ENCODE assay signal across 19 mouse cellular contexts in the genomic region with DNA sequence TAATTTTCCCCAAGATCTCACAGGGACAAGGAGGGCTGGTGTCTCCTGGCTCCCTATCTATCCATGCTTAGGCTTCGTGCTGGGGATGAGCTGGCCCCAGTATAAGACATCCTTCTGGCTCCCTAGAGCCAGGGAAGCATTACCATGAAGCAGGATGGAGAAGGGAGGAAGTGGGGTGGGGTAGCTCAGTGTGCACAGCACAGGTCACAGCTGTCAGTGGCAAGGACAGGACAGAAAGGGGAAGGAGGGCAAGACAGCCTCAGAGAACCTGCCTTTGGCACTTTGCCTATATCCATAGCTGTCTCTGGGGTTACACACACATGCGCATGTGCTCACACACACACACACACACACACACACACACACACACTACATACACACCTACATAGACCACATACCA. TPM values are rescaled to one million over a fixed set of nuclear protein-coding genes. Genes with fewer than 3 reads are reported as not detected.
DNase-seq lines count a peak whose midpoint lies in the region; ATAC-seq and TF ChIP-seq lines count a peak whose summit lies in the region.
"Had no signal": no experiment of that assay in that cellular context is flagged by ENCODE, and none has a peak within 500 bp of the region (broad histone marks: within the 10 kb centered on the region; RNA-seq: fewer than 3 reads in every experiment).

No protein-coding gene starts in this region.

- TF ChIP-seq EP300 in liver, postnatal 0 days (IDR thresholded peaks at IDR 0.05; ENCODE audit: low read depth): no peak

- no peak for TF ChIP-seq CTCF in liver, postnatal 0 days (IDR thresholded peaks at IDR 0.05; ENCODE audit: low read depth)

- no peaks in the 10 kb centered on the region for H3K27me3 ChIP-seq in liver, postnatal 0 days (ENCODE audit: insufficient read depth, low read length)
- H3K27me3 ChIP-seq in liver, embryonic 11.5 days (replicated peaks; ENCODE audit: control insufficient read depth, insufficient read depth, low read length): no peaks in the 10 kb centered on the region
- H3K27me3 ChIP-seq: liver, embryonic 13.5 days; midbrain, embryonic 13.5 days; stomach, embryonic 15.5 days had no signal

- no peaks in the 10 kb centered on the region for H3K36me3 ChIP-seq in liver, postnatal 0 days (replicated peaks; ENCODE audit: insufficient read depth, low read length)
- H3K36me3 ChIP-seq in liver, embryonic 11.5 days (ENCODE audit: control insufficient read depth, insufficient read depth, low read length): no peaks in the 10 kb centered on the region
- H3K36me3 ChIP-seq: liver, embryonic 13.5 days; midbrain, embryonic 13.5 days; stomach, embryonic 15.5 days had no signal

- 50% methylated on average over 2 of the region's 2 CpGs for WGBS in liver, postnatal 0 days (ENCODE audit: insufficient replicate concordance)
- WGBS in liver, embryonic 11.5 days: 73% methylated on average over 2 of the region's 2 CpGs

- no peak overlapping the region for H3K9ac ChIP-seq in liver, postnatal 0 days (replicated peaks)
- H3K9ac ChIP-seq in liver, embryonic 11.5 days (ENCODE audit: low read depth, low read length): no peak overlapping the region
- H3K9ac ChIP-seq: liver, embryonic 13.5 days; midbrain, embryonic 13.5 days; stomach, embryonic 15.5 days had no signal

- no peak overlapping the region for H3K4me3 ChIP-seq in liver, postnatal 0 days (ENCODE audit: low read depth, low read length)
- no peak overlapping the region for H3K4me3 ChIP-seq in liver, embryonic 11.5 days (ENCODE audit: low read depth, low read length)
- H3K4me3 ChIP-seq: erythroblast, embryonic 14.5 days; liver, embryonic 13.5 days; midbrain, embryonic 13.5 days; stomach, embryonic 15.5 days had no signal

- no peak overlapping the region for H3K4me2 ChIP-seq in liver, postnatal 0 days (ENCODE audit: low read depth, low read length)
- H3K4me2 ChIP-seq in liver, embryonic 11.5 days: no peak overlapping the region
- H3K4me2 ChIP-seq: liver, embryonic 13.5 days; midbrain, embryonic 13.5 days; stomach, embryonic 15.5 days had no signal

- H3K27ac ChIP-seq in liver, postnatal 0 days (ENCODE audit: low read depth): no peak overlapping the region; the same call in 1 of the 2 replicates
- H3K27ac ChIP-seq in liver, embryonic 11.5 days (ENCODE audit: low read depth, low read length): no peak overlapping the region
- H3K27ac ChIP-seq: kidney, postnatal 0 days; liver, embryonic 13.5 days; midbrain, embryonic 13.5 days; stomach, embryonic 15.5 days had no signal

- H3K4me1 ChIP-seq in liver, postnatal 0 days (ENCODE audit: insufficient read depth): peaks cover 17% of the 10 kb centered on the region
- 0 out of 2 replicates have a peak, but pooled peaks cover 2% of the 10 kb centered on the region for H3K4me1 ChIP-seq in liver, embryonic 11.5 days (replicated peaks; ENCODE audit: control insufficient read depth, insufficient read depth, low read length)
- H3K4me1 ChIP-seq: liver, embryonic 13.5 days had no signal

- peak; percentile 22; the same call in 1 of the 2 replicates for ATAC-seq in liver, postnatal 0 days
- ATAC-seq in liver, embryonic 11.5 days (replicated peaks; ENCODE audit: low FRiP score): no peak
- peak; percentile 45 for ATAC-seq in granulocyte monocyte progenitor cell, adult 5-6 weeks (replicated peaks; ENCODE audit: poor library complexity, severe bottlenecking)
- peak; percentile 39 for ATAC-seq in neutrophil, adult 5-6 weeks (ENCODE audit: extremely low read depth, insufficient number of reproducible peaks, low FRiP score, poor library complexity, severe bottlenecking)
- ATAC-seq: forebrain, embryonic 16.5 days; midbrain, embryonic 13.5 days had no signal

- no peaks in the 10 kb centered on the region for H3K9me3 ChIP-seq in liver, postnatal 0 days (ENCODE audit: low read length)
- H3K9me3 ChIP-seq in liver, embryonic 11.5 days (ENCODE audit: control insufficient read depth, low read length): no peaks in the 10 kb centered on the region
- H3K9me3 ChIP-seq: liver, embryonic 13.5 days; midbrain, embryonic 13.5 days; stomach, embryonic 15.5 days had no signal

- peak; percentile 32 for DNase-seq in liver, postnatal 0 days
- DNase-seq in liver, embryonic 11.5 days (ENCODE audit: low spot score): no peak
- peak; percentile 48 to 71 for DNase-seq in thymus, postnatal 36 days
- DNase-seq in right cerebral cortex, adult 18-20 months: no peak
- DNase-seq in gastrocnemius, postnatal 10 days: no peak
- DNase-seq in adrenal gland, postnatal 25 days: no peak
- DNase-seq: adrenal gland, postnatal 10 days; cerebellum, adult 9-11 months; gastrocnemius, postnatal 25 days; heart, postnatal 4 days; liver, embryonic 13.5 days; right cerebral cortex, postnatal 14 days had no signal

RNA-seq across cellular contexts. Expression of a gene that starts 11.2 kb away (rescaled TPM):
- polyA plus RNA-seq in liver, postnatal 0 days (2015; fragmentation: Nextera tagmentation; extraction: Ambion mirVana): not detected in 2 replicates
- polyA plus RNA-seq in liver, embryonic 11.5 days (2014; fragmentation: Nextera tagmentation; extraction: Ambion mirVana): 0.44 TPM in 2 replicates
- not detected in 2 replicates for total RNA-seq in granulocyte monocyte progenitor cell, adult 5-6 weeks (2014; fragmentation: Nextera tagmentation)
- not detected in 2 replicates for total RNA-seq in granulocyte monocyte progenitor cell, adult 5-6 weeks (2017)
- 10.4 and 16.6 TPM in 2 replicates for total RNA-seq in neutrophil, adult 5-6 weeks (2017)
- not detected for total RNA-seq in gastrocnemius, postnatal 10 days (2021)
- total RNA-seq in adrenal gland, postnatal 25 days (2021): not detected in 2 replicates
- total RNA-seq: adrenal gland, postnatal 10 days; gastrocnemius, postnatal 25 days; heart, postnatal 4 days had no signal
- polyA plus RNA-seq: erythroblast, embryonic 14.5 days; liver, embryonic 13.5 days had no signal

RNA-seq across cellular contexts. Expression of a gene that starts 41.7 kb away (rescaled TPM):
- 11.4 and 11.9 TPM in 2 replicates for polyA plus RNA-seq in liver, postnatal 0 days (2015; fragmentation: Nextera tagmentation; extraction: Ambion mirVana)
- polyA plus RNA-seq in liver, embryonic 11.5 days (2014; fragmentation: Nextera tagmentation; extraction: Ambion mirVana): 5.4 and 6.3 TPM in 2 replicates
- 45.9 and 57.9 TPM in 2 replicates for total RNA-seq in granulocyte monocyte progenitor cell, adult 5-6 weeks (2014; fragmentation: Nextera tagmentation)
- 108 and 143 TPM in 2 replicates for total RNA-seq in granulocyte monocyte progenitor cell, adult 5-6 weeks (2017)
- 440 and 506 TPM in 2 replicates for total RNA-seq in neutrophil, adult 5-6 weeks (2017)
- total RNA-seq in gastrocnemius, postnatal 10 days (2021): 10 to 100 TPM; 16.2 to 18.4 TPM
- total RNA-seq in adrenal gland, postnatal 25 days (2021): 6.3 and 11.3 TPM in 2 replicates

Comparison
In these comparisons a context has a peak if more than half of its experiments do, and no peak if none do; other contexts are left out.
1. DNase-seq: peak in liver, postnatal 0 days (single experiment) and thymus, postnatal 36 days (2 of 2); none in liver, embryonic 11.5 days (single experiment), right cerebral cortex, adult 18-20 months (single experiment), gastrocnemius, postnatal 10 days (single experiment) and adrenal gland, postnatal 25 days (single experiment).
2. RNA of a gene that starts 11.2 kb away (total RNA-seq): 10.4 to 16.6 TPM in neutrophil, adult 5-6 weeks; not detected in gastrocnemius, postnatal 10 days, not detected in granulocyte monocyte progenitor cell, adult 5-6 weeks and not detected in adrenal gland, postnatal 25 days; every median in the first group is over 10 times any median in the second.